Mouse (Mus musculus) left cerebral cortex, postnatal 4 days (tissue): ENCODE measurements around the gene Wipf3. TPM values are rescaled to one million over a fixed set of nuclear protein-coding genes. Genes with fewer than 3 reads are reported as not detected.

Experiments used
- DNase-seq: peaks from one replicate; pipeline ENCODE4 v3.0.0-alpha.2; 2022
- intact Hi-C: fragments of 180-260 bp; cut with DNase I; formaldehyde crosslinking; loops from one replicate; pipeline ENCODE4 v1.15.1; 2025
- total RNA-seq, 2 experiments: library from RNA; stranded (reverse); gene quantifications; 2 replicates each; pipeline ENCODE4 v1.2.3; 2021

Gene Wipf3
- total RNA-seq, 2 experiments from 2014 or later: 21.9 to 22.6 TPM

GRCm38 (mm10) chr6:54430221-54430620 is 818 bp downstream of the Wipf3 start:
- no peak for DNase-seq
- intact Hi-C loops: no loop called here

GRCm38 (mm10) chr6:54431761-54432160 is 2.4 kb downstream of the Wipf3 start:
- intact Hi-C loops: no loop called here
- peak; percentile 23 for DNase-seq

- intact Hi-C loops: no loop called here
- no peak for DNase-seq
Observed at GRCm38 (mm10) chr6:54432191-54432590, 2.8 kb downstream of the Wipf3 start.

- intact Hi-C loops: no loop called here
- peak; percentile 22 for DNase-seq
Observed at GRCm38 (mm10) chr6:54432806-54433545, 3.6 kb downstream of the Wipf3 start.

- intact Hi-C loops: no loop called here
Observed at GRCm38 (mm10) chr6:54434171-54434570, 4.8 kb downstream of the Wipf3 start.

GRCm38 (mm10) chr6:54435663-54436062 is 6.3 kb downstream of the Wipf3 start:
- no peak for DNase-seq
- intact Hi-C loops: no loop called here

More at GRCm38 (mm10) chr6:54434171-54434570, 4.8 kb downstream of the Wipf3 start:
- DNase-seq: no peak

- intact Hi-C loops: no loop called here
- no peak for DNase-seq
Observed at GRCm38 (mm10) chr6:54436286-54436685, 6.9 kb downstream of the Wipf3 start.

GRCm38 (mm10) chr6:54438510-54438909 is 9.1 kb downstream of the Wipf3 start:
- DNase-seq: no peak
- intact Hi-C loops: no loop called here

GRCm38 (mm10) chr6:54440658-54441057 is 11.3 kb downstream of the Wipf3 start:
- no peak for DNase-seq
- intact Hi-C loops: no loop called here

GRCm38 (mm10) chr6:54443657-54444056 is 14.3 kb downstream of the Wipf3 start:
- intact Hi-C loops: no loop called here
- no peak for DNase-seq

GRCm38 (mm10) chr6:54444086-54444485 is 14.7 kb downstream of the Wipf3 start:
- intact Hi-C loops: no loop called here
- no peak for DNase-seq

GRCm38 (mm10) chr6:54445249-54445818 is 15.9 kb downstream of the Wipf3 start:
- DNase-seq: no peak
- intact Hi-C loops: no loop called here

GRCm38 (mm10) chr6:54447353-54447752 is 17.9 kb downstream of the Wipf3 start:
- no peak for DNase-seq
- intact Hi-C loops: no loop called here

GRCm38 (mm10) chr6:54459661-54460060 is 30.3 kb downstream of the Wipf3 start:
- intact Hi-C loops: no loop called here

GRCm38 (mm10) chr6:54460172-54460914 is 30.9 kb downstream of the Wipf3 start:
- intact Hi-C loops: no loop called here
- no peak for DNase-seq

More at GRCm38 (mm10) chr6:54459661-54460060, 30.3 kb downstream of the Wipf3 start:
- no peak for DNase-seq

GRCm38 (mm10) chr6:54460915-54461671 is 31.7 kb downstream of the Wipf3 start:
- intact Hi-C loops: no loop called here

GRCm38 (mm10) chr6:54462766-54463165 is 33.4 kb downstream of the Wipf3 start:
- intact Hi-C loops: no loop called here
- DNase-seq: no peak

More at GRCm38 (mm10) chr6:54460915-54461671, 31.7 kb downstream of the Wipf3 start:
- DNase-seq: peak; percentile 71

- peak; percentile 53 for DNase-seq
- intact Hi-C loops: no loop called here
Observed at GRCm38 (mm10) chr6:54463701-54464458, 34.5 kb downstream of the Wipf3 start.

- intact Hi-C loops: no loop called here
- no peak for DNase-seq
Observed at GRCm38 (mm10) chr6:54464926-54465325, 35.5 kb downstream of the Wipf3 start.

GRCm38 (mm10) chr6:54467371-54467770 is 38.0 kb downstream of the Wipf3 start:
- no peak for DNase-seq
- intact Hi-C loops: no loop called here
